Mouse (Mus musculus) embryonic facial prominence, embryonic 14.5 days (tissue): ENCODE measurements around the gene Apeh. TPM values are rescaled to one million over a fixed set of nuclear protein-coding genes. Genes with fewer than 3 reads are reported as not detected.

Experiments used
- ATAC-seq: fragments of 200-750 bp; cut with Nextera tagmentation; 2 replicates; pipeline ENCODE4 v1.8.0; 2017; ENCODE audit warnings: low read depth, moderate number of reproducible peaks, moderate TSS enrichment
- DNase-seq: peaks from one replicate; pipeline ENCODE4 v3.0.0-alpha.2; 2015; ENCODE audit warnings: low spot score
- H3K27ac ChIP-seq: fragments of 300-500 bp; sonication (generic); replicated peaks from 2 replicates; pipeline ENCODE4 v1.5.1; 2014; ENCODE audit warnings: low read depth, mild to moderate bottlenecking, low read length, moderate library complexity
- H3K27me3 ChIP-seq: fragments of 300-500 bp; sonication (generic); replicated peaks from 2 replicates; pipeline ENCODE4 v1.6.1; 2014; ENCODE audit warnings: low read length; ENCODE audit not compliant: control insufficient read depth, insufficient read depth
- H3K36me3 ChIP-seq: fragments of 300-500 bp; sonication (generic); 2 replicates; pipeline ENCODE4 v1.6.1; 2014; ENCODE audit warnings: low read length, mixed read lengths; ENCODE audit not compliant: control insufficient read depth, insufficient read depth
- H3K4me1 ChIP-seq: fragments of 300-500 bp; sonication (generic); 2 replicates; pipeline ENCODE4 v1.6.1; 2014; ENCODE audit warnings: antibody characterized with exemption, low read length; ENCODE audit not compliant: control insufficient read depth, insufficient read depth
- H3K4me2 ChIP-seq: fragments of 300-500 bp; sonication (generic); 2 replicates; pipeline ENCODE4 v1.6.1; 2014; ENCODE audit warnings: low read depth, mild to moderate bottlenecking, low read length, moderate library complexity, mixed read lengths
- H3K4me3 ChIP-seq: fragments of 300-500 bp; sonication (generic); 2 replicates; pipeline ENCODE4 v1.5.1; 2014; ENCODE audit warnings: low read depth, mild to moderate bottlenecking, low read length
- H3K9ac ChIP-seq: fragments of 300-500 bp; sonication (generic); 2 replicates; pipeline ENCODE4 v1.6.1; 2014; ENCODE audit warnings: low read depth, mild to moderate bottlenecking, low read length, moderate library complexity, mixed read lengths
- H3K9me3 ChIP-seq: fragments of 300-500 bp; sonication (generic); 2 replicates; pipeline ENCODE4 v1.6.1; 2016; ENCODE audit warnings: low read length; ENCODE audit not compliant: control insufficient read depth
- whole genome bisulfite sequencing: fragments of 180-500 bp; shearing (Covaris S2); extraction: QIAGEN DNeasy Blood & Tissue Kit; methylation state at CpG from one replicate; pipeline ENCODE4 v1.1.7; 2014; 5-methylcytosine and 5-hydroxymethylcytosine counted together
- polyA plus RNA-seq: library from polyadenylated mRNA; unstranded; fragments of >200 nt; fragmentation: Nextera tagmentation; extraction: Ambion mirVana; gene quantifications from 2 replicates; pipeline ENCODE4 v1.2.1, GENCODE M21; 2014

The Apeh gene
- polyA plus RNA-seq, 1 experiment from 2014 or later: 39.9 TPM

DNA sequence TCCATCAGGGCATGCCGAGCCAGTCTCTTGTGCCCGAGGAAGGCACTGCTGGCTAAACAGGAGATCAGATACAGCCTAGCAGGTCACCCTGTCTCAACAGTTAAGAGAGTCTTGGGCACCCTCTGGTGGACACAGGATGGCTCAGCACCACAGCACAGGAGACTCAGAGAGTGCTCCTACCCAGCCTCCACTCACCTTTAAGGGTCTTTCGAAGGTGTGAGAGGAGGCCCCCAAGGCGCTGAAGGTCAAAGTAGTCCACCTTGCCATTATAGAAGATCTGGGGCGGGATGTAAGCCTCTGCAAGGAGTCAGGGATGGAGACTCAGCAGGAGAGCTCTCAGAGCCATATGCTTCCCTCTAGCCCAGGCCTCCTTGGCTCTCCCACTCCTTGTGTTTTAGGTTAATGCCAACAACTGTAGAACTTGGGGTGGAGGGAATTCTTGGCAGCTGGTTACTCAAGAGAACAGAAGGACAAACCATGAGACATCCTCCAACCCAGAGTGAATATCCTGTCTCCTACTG is 28.9 kb downstream of the Apeh start:
- WGBS: 42% methylated on average over 5 of the region's 5 CpGs
- DNase-seq: peak; percentile 67
- H3K36me3 ChIP-seq: peaks cover 49% of the 10 kb centered on the region

DNA sequence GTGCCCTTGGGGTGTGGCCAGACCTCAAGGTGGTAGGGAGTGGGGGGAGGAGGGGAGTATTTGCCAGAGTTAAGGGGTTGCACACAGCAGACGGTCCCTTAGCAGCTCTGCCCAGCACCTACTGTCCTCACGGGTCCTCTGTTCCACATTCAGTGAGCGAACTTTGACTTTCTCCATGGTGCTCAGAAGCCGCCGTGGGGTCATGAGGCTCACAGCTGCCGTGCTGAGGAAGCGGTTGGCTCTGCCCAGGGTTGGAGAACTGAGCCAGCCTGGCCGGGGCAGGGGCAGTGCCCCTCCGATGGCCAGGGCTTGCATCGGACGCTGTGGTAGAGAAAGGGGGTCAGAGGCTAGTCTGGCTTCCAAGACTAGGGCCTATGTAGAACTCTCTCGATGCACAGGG is 31.0 kb downstream of the Apeh start:
- Histone ChIP-seq H3K4me1 (no peaks in the 10 kb centered on the region), H3K9ac (no peak overlapping the region), H3K9me3 (no peaks in the 10 kb centered on the region), H3K4me2 (no peak overlapping the region), H3K27ac (no peak overlapping the region), H3K27me3 (no peaks in the 10 kb centered on the region), H3K36me3 (peaks cover 62% of the 10 kb centered on the region), H3K4me3 (no peak overlapping the region)
- DNase-seq: no peak
- ATAC-seq: no peak
- 81% methylated on average over 12 of the region's 12 CpGs for WGBS

More for the DNA sequence above, 28.9 kb downstream of the Apeh start:
- H3K27me3 ChIP-seq: no peaks in the 10 kb centered on the region
- H3K27ac ChIP-seq: no peak overlapping the region
- no peak overlapping the region for H3K9ac ChIP-seq
- no peaks in the 10 kb centered on the region for H3K9me3 ChIP-seq
- no peaks in the 10 kb centered on the region for H3K4me1 ChIP-seq
- no peak overlapping the region for H3K4me3 ChIP-seq
- H3K4me2 ChIP-seq: no peak overlapping the region
- peak; percentile 53; the same call in 1 of the 2 replicates for ATAC-seq

GRCm38 (mm10) chr9:108062142-108062541 is 32.3 kb downstream of the Apeh start:
- Histone ChIP-seq H3K9me3 (no peaks in the 10 kb centered on the region), H3K9ac (no peak overlapping the region), H3K27ac (no peak overlapping the region), H3K4me1 (no peaks in the 10 kb centered on the region), H3K4me2 (no peak overlapping the region), H3K36me3 (peaks cover 72% of the 10 kb centered on the region), H3K4me3 (no peak overlapping the region), H3K27me3 (no peaks in the 10 kb centered on the region)
- ATAC-seq (no peak), DNase-seq (no peak)
- WGBS: 85% methylated on average over 3 of the region's 3 CpGs

- peaks cover 88% of the 10 kb centered on the region for H3K36me3 ChIP-seq
- WGBS: 88% methylated on average over 9 of the region's 9 CpGs
These were observed 36.1 kb downstream of the Apeh start for GRCm38 (mm10) chr9:108058291-108058690.

GRCm38 (mm10) chr9:108057262-108057562 is 37.2 kb downstream of the Apeh start:
- DNase-seq (no peak), ATAC-seq (no peak)
- peaks cover 79% of the 10 kb centered on the region for H3K36me3 ChIP-seq

More at GRCm38 (mm10) chr9:108058291-108058690, 36.1 kb downstream of the Apeh start:
- Histone ChIP-seq H3K4me2 (no peak overlapping the region), H3K27me3 (no peaks in the 10 kb centered on the region), H3K9ac (no peak overlapping the region), H3K27ac (no peak overlapping the region), H3K4me3 (no peak overlapping the region), H3K4me1 (no peaks in the 10 kb centered on the region), H3K9me3 (no peaks in the 10 kb centered on the region)
- DNase-seq: no peak
- ATAC-seq: no peak

GRCm38 (mm10) chr9:108056361-108057261 is 37.8 kb downstream of the Apeh start:
- 83% methylated on average over 25 of the region's 28 CpGs for WGBS
- no peaks in the 10 kb centered on the region for H3K4me1 ChIP-seq
- no peak for DNase-seq
- H3K9ac ChIP-seq: no peak overlapping the region
- no peaks in the 10 kb centered on the region for H3K9me3 ChIP-seq
- H3K27ac ChIP-seq: no peak overlapping the region
- no peak overlapping the region for H3K4me2 ChIP-seq
- H3K4me3 ChIP-seq: no peak overlapping the region
- ATAC-seq: no peak
- no peaks in the 10 kb centered on the region for H3K27me3 ChIP-seq
- H3K36me3 ChIP-seq: peaks cover 80% of the 10 kb centered on the region

More at GRCm38 (mm10) chr9:108057262-108057562, 37.2 kb downstream of the Apeh start:
- H3K9me3 ChIP-seq: no peaks in the 10 kb centered on the region
- no peak overlapping the region for H3K27ac ChIP-seq
- H3K4me3 ChIP-seq: no peak overlapping the region
- no peaks in the 10 kb centered on the region for H3K27me3 ChIP-seq
- H3K4me2 ChIP-seq: no peak overlapping the region
- WGBS: 81% methylated on average over 5 of the region's 5 CpGs
- H3K4me1 ChIP-seq: no peaks in the 10 kb centered on the region
- H3K9ac ChIP-seq: no peak overlapping the region

DNA sequence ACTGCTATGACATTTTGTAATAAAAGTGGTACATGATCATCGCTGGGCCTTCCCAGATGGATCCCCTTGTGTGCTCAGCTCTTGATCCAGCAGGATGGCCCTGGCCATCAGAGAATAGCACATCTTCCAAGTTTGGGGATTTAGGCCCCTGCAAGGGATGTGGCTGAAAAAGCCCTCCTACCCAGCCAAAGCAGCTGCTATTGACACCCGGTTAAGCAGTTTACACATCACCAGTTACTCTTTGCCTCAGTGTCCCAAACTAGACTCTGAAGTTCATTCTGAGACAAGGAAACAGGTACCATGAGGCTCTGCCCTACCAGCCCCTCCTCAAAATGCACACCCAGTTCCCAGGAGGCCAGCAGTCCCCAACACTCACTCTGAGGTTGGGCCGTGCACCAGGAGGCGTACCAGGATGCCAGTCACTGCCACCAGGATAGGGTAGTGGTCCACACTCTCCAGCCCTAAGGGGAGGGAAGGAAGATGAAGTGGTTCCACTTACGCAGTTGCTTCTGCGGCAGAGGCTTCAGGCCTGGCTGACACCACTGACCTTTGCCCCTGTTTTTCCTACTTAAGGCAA is 38.7 kb downstream of the Apeh start:
- Histone ChIP-seq H3K4me2 (no peak overlapping the region), H3K27ac (no peak overlapping the region), H3K9ac (0 out of 2 replicates have a peak overlapping the region, but pooled peaks have one; percentile 14), H3K27me3 (no peaks in the 10 kb centered on the region), H3K4me3 (no peak overlapping the region), H3K4me1 (no peaks in the 10 kb centered on the region), H3K36me3 (peaks cover 84% of the 10 kb centered on the region), H3K9me3 (no peaks in the 10 kb centered on the region)
- DNase-seq (no peak), ATAC-seq (no peak)
- WGBS: 94% methylated on average over 6 of the region's 6 CpGs

DNA sequence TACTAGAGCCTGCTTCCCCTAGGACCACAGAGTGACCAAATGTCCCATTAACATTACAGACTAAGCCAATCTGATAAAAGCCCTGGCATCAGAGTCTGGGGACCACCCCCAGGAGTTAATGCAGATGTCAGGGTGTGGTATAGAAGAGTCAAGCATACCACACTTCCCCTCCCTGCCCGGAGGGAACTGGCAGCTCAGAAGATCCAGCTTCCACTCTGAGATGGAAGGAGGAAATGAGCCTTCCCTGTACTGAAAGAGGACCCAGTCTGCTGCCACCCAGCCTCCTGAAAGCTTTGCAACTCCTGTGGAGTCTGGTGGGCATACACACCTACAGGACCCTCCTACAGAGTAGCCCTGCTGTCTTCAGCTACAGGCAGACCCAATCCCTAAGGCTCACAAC is 39.3 kb downstream of the Apeh start:
- Histone ChIP-seq H3K9me3 (no peaks in the 10 kb centered on the region), H3K4me2 (no peak overlapping the region), H3K27ac (no peak overlapping the region), H3K4me1 (no peaks in the 10 kb centered on the region), H3K27me3 (no peaks in the 10 kb centered on the region), H3K4me3 (no peak overlapping the region), H3K36me3 (peaks cover 86% of the 10 kb centered on the region), H3K9ac (0 out of 2 replicates have a peak overlapping the region, but pooled peaks have one; percentile 14)
- DNase-seq: no peak
- WGBS: 83% methylated on average over 1 of the region's 1 CpGs
- no peak for ATAC-seq
